Mouse (Mus musculus): ENCODE results near the gene Mttp.

Mttp gene

DNA sequence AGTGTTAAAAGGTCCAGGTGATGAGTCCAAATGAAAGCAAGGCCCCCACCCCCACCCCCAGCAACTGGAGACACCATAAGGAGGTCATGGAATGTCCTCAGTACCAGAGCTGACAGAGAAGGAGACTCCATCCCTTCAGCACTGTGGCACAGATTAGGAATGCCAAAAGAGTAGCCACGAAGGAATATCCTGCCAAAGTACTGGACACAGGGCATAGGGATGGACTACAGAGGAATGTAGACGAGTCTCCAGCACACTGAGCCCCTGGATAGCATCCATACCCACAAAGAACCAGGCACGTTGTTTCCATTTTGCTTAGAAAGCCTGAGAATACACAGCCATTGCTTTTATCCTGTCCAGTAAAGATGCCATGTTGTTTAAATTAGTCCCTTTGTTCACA, 93.3 kb downstream of the Mttp start:
- peak; percentile 84 for DNase-seq (ENCODE audit: inconsistent ontology term)

DNA sequence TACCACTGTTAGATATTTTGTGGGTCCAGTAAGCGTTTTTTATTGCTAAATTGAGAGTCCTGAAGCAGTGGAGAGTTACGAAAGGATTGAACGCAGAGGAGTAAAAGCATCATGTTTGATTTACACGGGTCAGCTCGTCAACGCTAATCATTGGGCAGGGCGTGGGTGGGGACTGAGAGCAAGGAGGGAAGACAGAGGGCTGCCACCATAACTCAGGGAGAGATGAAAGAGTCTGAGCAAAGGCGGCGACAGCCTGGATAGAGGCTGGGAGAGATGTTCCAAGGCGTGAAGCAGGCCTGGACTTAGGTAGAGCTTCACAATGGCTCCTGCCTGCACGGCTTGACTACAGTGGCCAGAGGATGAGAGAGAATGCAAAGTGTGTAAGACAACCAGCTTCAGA, 94.0 kb downstream of the Mttp start:
- DNase-seq (ENCODE audit: inconsistent ontology term), result no peak

DNA sequence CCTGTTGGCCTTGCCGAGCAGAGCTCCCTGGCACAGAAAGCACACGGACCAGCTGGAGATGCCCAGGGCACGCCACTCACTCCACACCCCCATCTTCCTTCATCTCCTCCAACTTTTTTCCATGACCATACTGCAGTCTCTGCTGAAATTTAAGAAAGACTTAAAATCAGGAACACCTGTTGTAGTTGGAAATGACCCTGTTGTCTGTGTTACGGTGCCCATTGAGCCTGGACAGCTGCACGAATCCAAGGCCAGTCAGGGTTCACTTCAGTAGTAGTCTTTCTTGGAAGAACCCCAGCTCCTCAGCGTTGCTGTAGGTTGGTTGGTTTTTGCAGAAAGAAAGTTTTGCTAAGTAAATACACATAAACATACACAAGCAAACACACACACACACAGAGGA, 95.2 kb downstream of the Mttp start:
- DNase-seq (ENCODE audit: inconsistent ontology term), result no peak

DNA sequence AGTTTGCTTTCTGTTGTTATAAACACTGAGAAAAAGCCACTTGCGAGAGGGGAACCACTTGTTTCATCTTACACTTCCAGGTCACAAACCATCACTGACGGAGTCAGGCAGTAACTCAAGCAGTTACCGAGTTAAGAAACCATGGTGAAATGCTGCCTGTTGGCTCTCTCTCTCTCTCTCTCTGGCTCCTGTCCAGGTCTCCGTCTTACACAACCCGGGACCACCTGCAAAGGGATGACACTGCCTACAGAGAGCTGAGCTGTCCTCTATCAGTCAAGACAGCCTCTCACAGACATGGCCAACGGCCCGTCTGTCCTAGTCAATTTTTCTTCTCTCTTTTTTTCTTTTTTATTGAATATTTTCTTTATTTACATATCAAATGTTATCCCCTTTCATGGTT, 101.5 kb downstream of the Mttp start:
- peak; percentile 29 for DNase-seq (ENCODE audit: inconsistent ontology term)

DNA sequence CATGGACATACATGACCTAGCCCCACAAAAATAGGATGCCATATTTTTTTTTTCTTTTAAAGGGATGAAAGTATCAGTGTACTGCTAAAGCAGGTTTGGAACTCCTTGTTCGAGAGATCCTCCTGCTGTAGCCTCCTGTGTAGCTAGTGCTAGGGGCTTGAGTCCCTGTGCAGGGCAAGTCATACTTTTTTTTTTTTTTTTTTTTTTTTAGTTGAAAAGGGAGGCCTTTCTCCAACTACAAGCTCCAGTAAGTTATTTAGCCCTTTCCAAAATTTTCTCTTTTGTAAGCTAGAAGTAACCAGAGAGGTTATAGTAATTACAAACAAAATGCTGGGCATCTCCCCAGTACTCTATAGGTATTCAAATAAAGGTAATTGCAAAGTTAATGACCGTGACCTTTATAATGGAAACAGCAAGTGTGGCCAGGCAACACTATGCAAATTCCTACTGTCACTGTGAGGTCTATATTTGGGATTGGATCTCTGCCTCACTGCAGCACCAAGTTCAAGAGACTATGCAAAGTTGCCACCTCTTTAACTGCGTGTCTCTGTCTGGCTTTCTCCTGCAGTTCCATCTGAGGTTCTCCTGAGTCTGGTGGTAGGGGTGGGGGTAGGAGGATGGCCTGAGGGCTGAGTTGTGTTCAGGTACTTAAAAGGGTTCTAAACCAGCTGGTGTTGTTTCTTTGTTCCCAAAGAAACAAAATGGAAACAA, 103.0 kb downstream of the Mttp start:
- peak; percentile 61 for DNase-seq (ENCODE audit: inconsistent ontology term)

DNA sequence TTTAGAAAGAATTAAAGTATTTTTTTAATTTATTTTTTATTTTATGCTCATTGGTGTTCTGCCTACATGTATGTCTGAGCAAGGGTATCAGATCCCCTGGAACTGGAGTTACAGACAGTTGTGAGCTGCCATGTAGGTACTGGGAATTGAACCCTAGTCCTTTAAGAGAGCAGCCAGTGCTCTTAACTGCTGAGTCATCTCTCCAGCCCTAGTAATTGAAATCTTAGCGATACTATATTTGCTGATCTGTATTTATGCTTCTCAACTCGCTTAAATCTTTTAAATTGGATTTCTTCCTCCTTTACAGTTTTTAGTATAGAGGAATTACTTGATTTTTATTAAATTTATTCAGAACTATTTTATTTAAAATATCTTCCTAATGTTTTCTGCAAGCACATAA, 103.8 kb downstream of the Mttp start:
- no peak for DNase-seq (ENCODE audit: inconsistent ontology term)

Measured in Muller cell, postnatal 12 days (primary cell).